Mouse (Mus musculus): ENCODE data around the gene Rcor2. TPM values are rescaled to one million over a fixed set of nuclear protein-coding genes. Genes with fewer than 3 reads are reported as not detected.

The Rcor2 gene
- polyA plus RNA-seq, 1 experiment from 2014 or later = 1.3 TPM

- Histone ChIP-seq H3K4me2 (replicated peaks; ENCODE audit: low read depth, low read length) (no peak overlapping the region), H3K4me3 (ENCODE audit: low read depth, low read length) (no peak overlapping the region), H3K9me3 (ENCODE audit: low read length) (no peaks in the 10 kb centered on the region), H3K36me3 (ENCODE audit: insufficient read depth, low read length) (peaks cover 11% of the 10 kb centered on the region; the same call in 1 of the 2 replicates), H3K27ac (ENCODE audit: low read length) (no peak overlapping the region), H3K9ac (replicated peaks; ENCODE audit: low read depth) (no peak overlapping the region), H3K4me1 (ENCODE audit: insufficient read depth, low read depth, low read length) (no peaks in the 10 kb centered on the region), H3K27me3 (replicated peaks; ENCODE audit: insufficient read depth, low read length) (no peaks in the 10 kb centered on the region)
- ATAC-seq (no peak), DNase-seq (ENCODE audit: low spot score) (no peak)
- TF ChIP-seq EP300 (IDR thresholded peaks at IDR 0.05) (no peak), CTCF (IDR thresholded peaks at IDR 0.05) (no peak)
- 81% methylated on average over 9 of the region's 9 CpGs for WGBS
Measured at GRCm38 (mm10) chr19:7225096-7225690, 41.9 kb upstream of the Rcor2 start.

- no peak for TF ChIP-seq CTCF (IDR thresholded peaks at IDR 0.05)
- no peak for TF ChIP-seq EP300 (IDR thresholded peaks at IDR 0.05)
- Histone ChIP-seq H3K27ac (ENCODE audit: low read length) (no peak overlapping the region), H3K4me3 (ENCODE audit: low read depth, low read length) (no peak overlapping the region), H3K9ac (replicated peaks; ENCODE audit: low read depth) (no peak overlapping the region), H3K9me3 (ENCODE audit: low read length) (no peaks in the 10 kb centered on the region), H3K4me2 (replicated peaks; ENCODE audit: low read depth, low read length) (no peak overlapping the region), H3K27me3 (replicated peaks; ENCODE audit: insufficient read depth, low read length) (no peaks in the 10 kb centered on the region), H3K4me1 (ENCODE audit: insufficient read depth, low read depth, low read length) (no peaks in the 10 kb centered on the region), H3K36me3 (ENCODE audit: insufficient read depth, low read length) (peaks cover 17% of the 10 kb centered on the region; the same call in 1 of the 2 replicates)
- peak; percentile 40 for ATAC-seq
- peak; percentile 39 for DNase-seq (ENCODE audit: low spot score)
- WGBS = 82% methylated on average over 6 of the region's 6 CpGs
Measured at GRCm38 (mm10) chr19:7226511-7226914, 40.6 kb upstream of the Rcor2 start.

GRCm38 (mm10) chr19:7234537-7235221, 32.4 kb upstream of the Rcor2 start:
- Histone ChIP-seq H3K9me3 (ENCODE audit: low read length) (no peaks in the 10 kb centered on the region), H3K4me3 (ENCODE audit: low read depth, low read length) (no peak overlapping the region), H3K9ac (replicated peaks; ENCODE audit: low read depth) (no peak overlapping the region), H3K36me3 (ENCODE audit: insufficient read depth, low read length) (peaks cover 12% of the 10 kb centered on the region; the same call in 1 of the 2 replicates), H3K27ac (ENCODE audit: low read length) (no peak overlapping the region), H3K4me2 (replicated peaks; ENCODE audit: low read depth, low read length) (no peak overlapping the region), H3K4me1 (ENCODE audit: insufficient read depth, low read depth, low read length) (no peaks in the 10 kb centered on the region), H3K27me3 (replicated peaks; ENCODE audit: insufficient read depth, low read length) (no peaks in the 10 kb centered on the region)
- 48% methylated on average over 8 of the region's 8 CpGs for WGBS
- DNase-seq (ENCODE audit: low spot score) (peak; percentile 92), ATAC-seq (peak; percentile 96)
- TF ChIP-seq EP300 (IDR thresholded peaks at IDR 0.05) (no peak), CTCF (IDR thresholded peaks at IDR 0.05) (peak; percentile 92)

- TF ChIP-seq EP300 (IDR thresholded peaks at IDR 0.05) = no peak
- no peak for TF ChIP-seq CTCF (IDR thresholded peaks at IDR 0.05)
- Histone ChIP-seq H3K4me3 (ENCODE audit: low read depth, low read length) (no peak overlapping the region), H3K27me3 (replicated peaks; ENCODE audit: insufficient read depth, low read length) (no peaks in the 10 kb centered on the region), H3K4me1 (ENCODE audit: insufficient read depth, low read depth, low read length) (no peaks in the 10 kb centered on the region), H3K4me2 (replicated peaks; ENCODE audit: low read depth, low read length) (no peak overlapping the region), H3K9ac (replicated peaks; ENCODE audit: low read depth) (no peak overlapping the region), H3K36me3 (ENCODE audit: insufficient read depth, low read length) (peaks cover 7% of the 10 kb centered on the region; the same call in 1 of the 2 replicates), H3K9me3 (ENCODE audit: low read length) (no peaks in the 10 kb centered on the region), H3K27ac (ENCODE audit: low read length) (no peak overlapping the region)
- 88% methylated on average over 9 of the region's 9 CpGs for WGBS
- ATAC-seq (no peak), DNase-seq (ENCODE audit: low spot score) (no peak)
Measured at GRCm38 (mm10) chr19:7235461-7235860, 31.7 kb upstream of the Rcor2 start.

DNA sequence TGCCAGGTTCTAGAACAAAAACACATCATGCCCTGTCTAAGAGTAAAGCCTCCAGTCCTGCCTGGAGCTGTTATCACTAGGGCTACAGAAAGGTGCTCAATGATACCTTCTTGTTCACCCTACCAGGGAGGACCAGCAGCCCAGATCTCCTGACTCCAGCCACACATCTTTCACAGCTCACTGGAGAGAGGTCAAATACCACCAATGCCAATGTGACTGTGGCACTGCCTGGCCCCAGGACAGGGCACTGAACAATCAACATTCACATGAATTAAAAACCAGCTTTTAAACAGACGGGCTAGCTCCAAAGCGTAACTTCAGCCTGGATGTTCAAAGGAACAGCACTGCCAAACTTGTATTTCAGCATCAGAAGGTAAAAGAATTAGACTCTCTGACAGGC, 31.1 kb upstream of the Rcor2 start:
- ATAC-seq (no peak), DNase-seq (ENCODE audit: low spot score) (no peak)
- Histone ChIP-seq H3K9me3 (ENCODE audit: low read length) (no peaks in the 10 kb centered on the region), H3K4me3 (ENCODE audit: low read depth, low read length) (no peak overlapping the region), H3K27me3 (replicated peaks; ENCODE audit: insufficient read depth, low read length) (no peaks in the 10 kb centered on the region), H3K4me2 (replicated peaks; ENCODE audit: low read depth, low read length) (no peak overlapping the region), H3K36me3 (ENCODE audit: insufficient read depth, low read length) (peaks cover 6% of the 10 kb centered on the region; the same call in 1 of the 2 replicates), H3K9ac (replicated peaks; ENCODE audit: low read depth) (no peak overlapping the region), H3K27ac (ENCODE audit: low read length) (no peak overlapping the region), H3K4me1 (ENCODE audit: insufficient read depth, low read depth, low read length) (no peaks in the 10 kb centered on the region)
- WGBS = 93% methylated on average over 2 of the region's 2 CpGs
- TF ChIP-seq CTCF (IDR thresholded peaks at IDR 0.05) (no peak), EP300 (IDR thresholded peaks at IDR 0.05) (no peak)

GRCm38 (mm10) chr19:7236742-7237141, 30.4 kb upstream of the Rcor2 start:
- DNase-seq (ENCODE audit: low spot score) = no peak
- H3K9me3 ChIP-seq (ENCODE audit: low read length) = no peaks in the 10 kb centered on the region
- 0 out of 2 replicates have a peak, but pooled peaks cover 2% of the 10 kb centered on the region for H3K36me3 ChIP-seq (ENCODE audit: insufficient read depth, low read length)
- WGBS = 81% methylated on average over 4 of the region's 4 CpGs
- no peaks in the 10 kb centered on the region for H3K27me3 ChIP-seq (replicated peaks; ENCODE audit: insufficient read depth, low read length)
- no peaks in the 10 kb centered on the region for H3K4me1 ChIP-seq (ENCODE audit: insufficient read depth, low read depth, low read length)
- no peak overlapping the region for H3K4me3 ChIP-seq (ENCODE audit: low read depth, low read length)
- no peak overlapping the region for H3K27ac ChIP-seq (ENCODE audit: low read length)
- no peak overlapping the region for H3K4me2 ChIP-seq (replicated peaks; ENCODE audit: low read depth, low read length)
- H3K9ac ChIP-seq (replicated peaks; ENCODE audit: low read depth) = no peak overlapping the region
- no peak for TF ChIP-seq EP300 (IDR thresholded peaks at IDR 0.05)
- no peak for TF ChIP-seq CTCF (IDR thresholded peaks at IDR 0.05)
- no peak for ATAC-seq

Measured in lung, postnatal 0 days (tissue).